Mouse (Mus musculus): ENCODE measurements around the gene Emb. TPM values are rescaled to one million over a fixed set of nuclear protein-coding genes. Genes with fewer than 3 reads are reported as not detected.

Emb gene
- polyA plus RNA-seq, 1 experiment from 2014 or later: 17.2 TPM

DNA sequence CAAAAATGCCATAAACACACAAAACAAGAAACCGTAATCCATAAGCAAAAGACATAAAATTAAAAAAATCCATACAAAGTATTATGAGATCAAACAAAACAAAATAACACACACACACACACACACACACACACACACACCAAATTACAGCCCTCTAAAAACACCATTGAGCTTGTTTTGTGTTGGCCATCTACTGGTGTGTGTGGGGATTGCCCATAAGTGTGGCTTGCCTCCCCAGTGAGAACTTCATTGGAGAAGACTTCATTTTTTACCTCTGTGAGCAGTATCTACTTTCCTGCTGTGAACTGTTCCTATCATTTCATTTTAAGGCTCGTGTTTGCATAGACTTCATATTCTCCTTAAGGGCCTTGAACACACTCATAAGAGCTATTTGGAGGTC lies 78.6 kb downstream of the Emb start:
- Histone ChIP-seq H3K27me3 (replicated peaks; ENCODE audit: control insufficient read depth, insufficient read depth, low read length) (no peaks in the 10 kb centered on the region), H3K4me3 (ENCODE audit: low read length) (no peak overlapping the region), H3K36me3 (ENCODE audit: control insufficient read depth, insufficient read depth, low read length) (no peaks in the 10 kb centered on the region), H3K4me2 (ENCODE audit: low read length) (no peak overlapping the region), H3K27ac (ENCODE audit: low read depth, low read length) (no peak overlapping the region), H3K9me3 (ENCODE audit: control insufficient read depth, low read length) (no peaks in the 10 kb centered on the region), H3K9ac (ENCODE audit: low read depth, low read length) (no peak overlapping the region), H3K4me1 (ENCODE audit: control insufficient read depth, insufficient read depth, low read depth, low read length) (no peaks in the 10 kb centered on the region; the same call in 1 of the 2 replicates)
- 96% methylated on average over 2 of the region's 2 CpGs for WGBS
- no peak for ATAC-seq

DNA sequence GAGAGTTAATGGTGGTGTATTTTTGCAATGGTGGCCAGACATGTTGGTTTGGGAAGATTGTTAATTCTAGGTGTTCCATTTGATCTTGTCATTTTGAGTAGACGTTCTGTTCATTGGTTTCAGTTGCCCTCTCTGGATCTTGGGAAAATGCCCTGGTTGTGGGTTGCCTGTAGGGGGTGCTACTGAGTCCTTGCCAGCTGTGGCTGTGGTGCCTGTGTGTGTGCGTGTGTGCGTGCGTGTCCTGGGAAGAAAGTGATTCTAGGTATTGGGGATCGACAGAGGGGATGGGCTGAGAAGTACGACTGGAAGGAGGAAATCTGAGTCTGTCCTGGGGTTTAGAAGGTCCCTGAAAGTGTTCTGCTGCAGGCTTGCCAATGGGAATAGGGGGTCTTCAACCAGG lies 79.1 kb downstream of the Emb start:
- Histone ChIP-seq H3K27me3 (replicated peaks; ENCODE audit: control insufficient read depth, insufficient read depth, low read length) (no peaks in the 10 kb centered on the region), H3K9ac (ENCODE audit: low read depth, low read length) (no peak overlapping the region), H3K4me3 (ENCODE audit: low read length) (no peak overlapping the region), H3K27ac (ENCODE audit: low read depth, low read length) (no peak overlapping the region), H3K36me3 (ENCODE audit: control insufficient read depth, insufficient read depth, low read length) (no peaks in the 10 kb centered on the region), H3K9me3 (ENCODE audit: control insufficient read depth, low read length) (no peaks in the 10 kb centered on the region), H3K4me2 (ENCODE audit: low read length) (no peak overlapping the region), H3K4me1 (ENCODE audit: control insufficient read depth, insufficient read depth, low read depth, low read length) (no peaks in the 10 kb centered on the region; the same call in 1 of the 2 replicates)
- ATAC-seq: no peak
- WGBS: 88% methylated on average over 6 of the region's 6 CpGs

DNA sequence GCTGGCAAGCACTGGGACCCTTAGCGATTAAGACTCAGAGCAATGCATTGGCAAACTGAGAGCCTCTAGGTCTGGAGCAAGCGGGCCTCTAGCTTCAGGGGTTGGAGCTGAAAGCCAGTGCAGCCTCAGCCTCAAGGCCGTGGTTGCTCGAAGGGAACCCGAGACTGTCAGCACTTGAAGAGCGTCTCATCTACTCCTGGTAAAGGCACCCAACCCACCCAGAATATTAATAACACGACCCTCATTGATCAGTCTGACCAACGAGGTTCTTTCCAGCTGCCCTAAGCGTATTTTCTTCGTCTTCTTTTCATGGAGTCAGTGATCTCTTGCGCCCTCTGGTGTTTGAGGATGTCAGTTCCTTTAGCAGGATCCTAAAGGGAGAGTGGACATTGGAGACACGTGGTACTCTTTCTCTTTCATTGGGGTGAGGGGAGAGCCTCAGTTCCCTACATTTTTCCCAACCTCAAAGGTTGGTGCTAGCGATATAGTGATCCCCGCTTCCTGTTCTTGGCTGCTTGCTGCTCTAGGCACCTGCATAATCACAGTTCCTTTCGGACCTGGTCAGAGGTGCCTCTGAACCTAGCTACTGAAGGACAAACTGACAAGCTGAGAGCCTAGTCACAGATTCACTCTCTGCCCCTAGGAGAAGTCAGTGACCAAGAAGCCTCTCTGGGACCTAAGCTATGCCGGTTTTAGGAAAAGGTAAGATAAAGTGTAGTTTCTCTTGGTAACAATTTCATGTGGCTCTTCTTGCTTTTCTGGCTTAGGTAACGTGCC lies 81.3 kb downstream of the Emb start:
- Histone ChIP-seq H3K9me3 (ENCODE audit: control insufficient read depth, low read length) (no peaks in the 10 kb centered on the region), H3K27ac (ENCODE audit: low read depth, low read length) (no peak overlapping the region), H3K4me2 (ENCODE audit: low read length) (peak overlapping the region; percentile 46), H3K36me3 (ENCODE audit: control insufficient read depth, insufficient read depth, low read length) (no peaks in the 10 kb centered on the region), H3K4me1 (ENCODE audit: control insufficient read depth, insufficient read depth, low read depth, low read length) (no peaks in the 10 kb centered on the region; the same call in 1 of the 2 replicates), H3K4me3 (ENCODE audit: low read length) (peak overlapping the region; percentile 16), H3K27me3 (replicated peaks; ENCODE audit: control insufficient read depth, insufficient read depth, low read length) (no peaks in the 10 kb centered on the region), H3K9ac (ENCODE audit: low read depth, low read length) (peak overlapping the region; percentile 12; the same call in 1 of the 2 replicates)
- WGBS: 28% methylated on average over 17 of the region's 17 CpGs
- peak; percentile 90 for ATAC-seq

DNA sequence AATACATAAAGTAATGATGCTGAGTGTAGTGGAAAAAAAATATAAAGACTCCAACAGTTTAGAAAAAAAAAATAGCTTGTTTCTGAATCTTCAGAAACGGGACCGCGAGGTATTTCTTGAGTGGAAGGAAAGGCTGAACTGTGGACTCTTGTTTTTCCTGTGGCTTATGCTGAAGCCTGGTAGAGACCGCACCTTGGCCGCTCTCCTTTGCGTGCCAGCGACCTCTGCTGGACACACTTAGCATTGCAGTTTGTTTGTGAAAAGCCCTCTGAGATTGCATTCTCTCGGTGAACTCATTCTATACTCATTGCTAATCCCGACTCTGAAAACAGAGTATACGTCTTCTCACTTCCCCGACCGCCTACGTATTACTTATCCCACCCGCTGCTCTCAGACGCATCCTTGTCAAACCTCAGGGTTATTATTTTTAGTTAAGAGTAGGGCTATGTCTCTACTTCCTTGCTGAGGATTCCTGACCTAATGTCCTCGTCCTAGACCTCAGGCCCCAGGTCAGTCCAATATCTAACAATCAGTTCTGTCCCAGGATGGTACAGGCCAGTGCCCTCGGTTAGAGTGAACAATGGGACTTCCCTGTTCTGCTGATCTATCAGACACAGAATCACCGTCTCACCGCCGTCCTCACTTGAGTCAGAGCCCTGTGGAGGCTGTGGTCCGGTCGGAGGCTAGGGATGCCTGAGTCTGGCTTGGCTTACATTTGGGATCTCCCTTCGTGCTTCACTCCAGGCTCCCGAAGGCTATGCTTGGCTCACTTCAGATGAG lies 103.3 kb downstream of the Emb start:
- Histone ChIP-seq H3K36me3 (ENCODE audit: control insufficient read depth, insufficient read depth, low read length) (no peaks in the 10 kb centered on the region), H3K4me2 (ENCODE audit: low read length) (peak overlapping the region; percentile 43), H3K4me1 (ENCODE audit: control insufficient read depth, insufficient read depth, low read depth, low read length) (no peaks in the 10 kb centered on the region), H3K27ac (ENCODE audit: low read depth, low read length) (no peak overlapping the region), H3K9ac (ENCODE audit: low read depth, low read length) (no peak overlapping the region), H3K4me3 (ENCODE audit: low read length) (no peak overlapping the region), H3K9me3 (ENCODE audit: control insufficient read depth, low read length) (no peaks in the 10 kb centered on the region), H3K27me3 (replicated peaks; ENCODE audit: control insufficient read depth, insufficient read depth, low read length) (no peaks in the 10 kb centered on the region)
- 30% methylated on average over 24 of the region's 24 CpGs for WGBS
- ATAC-seq: peak; percentile 92

Other genes with a start within 250 kb of the Emb start
- 27.2 and 30.5 TPM in 2 replicates for gene Parp8, start 183.0 kb upstream of the Emb start, polyA plus RNA-seq (2015; fragmentation: Nextera tagmentation; extraction: Ambion mirVana)
- 0.40 and 0.50 TPM in 2 replicates for gene Gm17509, start 12.5 kb downstream of the Emb start, polyA plus RNA-seq (2015; fragmentation: Nextera tagmentation; extraction: Ambion mirVana)